Mouse (Mus musculus): ENCODE data around the gene Adamts10. TPM values are rescaled to one million over a fixed set of nuclear protein-coding genes. Genes with fewer than 3 reads are reported as not detected.

Adamts10 gene
- polyA plus RNA-seq, 1 experiment from 2014 or later, result 5.5 TPM

DNA sequence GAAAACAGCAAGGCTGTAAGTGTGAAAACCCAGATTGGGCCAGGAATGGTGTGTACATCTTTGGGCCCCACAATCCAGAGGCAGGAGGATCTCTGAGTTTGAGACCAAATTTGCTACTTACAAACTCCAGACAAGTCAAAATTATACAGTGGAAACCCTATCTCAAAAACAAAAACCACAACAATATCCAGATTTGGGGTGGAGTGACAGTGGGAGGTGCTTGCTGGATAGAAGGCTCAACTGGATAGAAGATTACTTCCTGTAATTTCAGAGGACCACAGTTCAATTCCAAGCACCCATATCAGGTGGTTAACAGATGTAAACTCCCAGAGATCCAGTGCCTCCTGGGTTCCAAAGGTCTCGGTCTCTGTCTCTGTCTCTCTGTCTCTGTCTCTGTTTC, 30.5 kb downstream of the Adamts10 start:
- H3K9ac ChIP-seq, result no peak overlapping the region
- no peaks in the 10 kb centered on the region for H3K27me3 ChIP-seq
- H3K36me3 ChIP-seq, result 0 out of 2 replicates have a peak, but pooled peaks cover 11% of the 10 kb centered on the region
- no peaks in the 10 kb centered on the region for H3K9me3 ChIP-seq (replicated peaks)
- H3K4me3 ChIP-seq (replicated peaks), result no peak overlapping the region
- H3K27ac ChIP-seq, result no peak overlapping the region
- H3K4me1 ChIP-seq (replicated peaks), result 0 out of 2 replicates have a peak, but pooled peaks cover 2% of the 10 kb centered on the region
- DNase-seq, result no peak
- no peak for ATAC-seq (ENCODE audit: low read depth)
- H3K4me2 ChIP-seq, result no peak overlapping the region
- 67% methylated on average over 1 of the region's 1 CpGs for WGBS (ENCODE audit: insufficient replicate concordance)

DNA sequence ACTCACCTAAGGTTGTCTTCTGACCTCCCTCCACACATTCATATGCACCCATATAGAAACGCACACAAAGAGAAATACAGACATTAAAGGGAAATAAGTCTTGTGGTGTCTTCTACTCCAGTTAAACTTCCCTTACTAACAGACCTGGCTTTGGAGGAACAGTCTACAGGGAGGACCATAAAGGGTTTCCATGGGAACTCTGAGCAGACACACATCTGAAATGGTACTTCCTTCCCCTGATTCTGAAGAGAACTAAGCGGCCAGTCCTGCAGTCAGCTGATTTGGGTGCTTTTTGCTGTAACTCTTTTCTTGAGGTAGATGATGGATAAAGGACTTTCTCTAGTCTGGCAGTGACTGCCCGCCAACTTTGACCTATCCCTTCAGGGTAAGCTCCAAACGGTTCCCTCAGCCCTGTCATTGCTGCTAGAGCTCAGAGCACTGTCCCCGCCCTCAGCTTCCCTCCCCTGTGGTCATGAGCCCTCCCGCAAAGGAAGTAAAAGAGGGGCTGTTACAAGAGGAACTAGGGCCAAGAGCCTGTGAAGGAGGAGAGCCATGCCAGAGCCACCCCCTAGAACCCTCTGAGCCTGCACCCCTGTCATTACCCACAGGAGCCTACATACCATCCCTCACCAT, 31.3 kb downstream of the Adamts10 start, which contains the start of gene Myo1f:
Myo1f (plus strand) TSS at position 485 of the 633 bp plus-strand sequence.
- Histone ChIP-seq H3K27ac (no peak within 1 kb of the TSS), H3K4me3 (replicated peaks) (no peak within 1 kb of the TSS; the same call in 1 of the 2 replicates), H3K9ac (no peak within 1 kb of the TSS), H3K27me3 (no peaks in the 10 kb centered on the region), H3K4me1 (replicated peaks) (0 out of 2 replicates have a peak, but pooled peaks cover 2% of the 10 kb centered on the region), H3K9me3 (replicated peaks) (no peaks in the 10 kb centered on the region), H3K4me2 (peak within 1 kb of the TSS; percentile 11; the same call in 1 of the 2 replicates), H3K36me3 (0 out of 2 replicates have a peak, but pooled peaks cover 9% of the 10 kb centered on the region)
- no peak for DNase-seq
- WGBS (ENCODE audit: insufficient replicate concordance), result 11% methylated on average over 6 of the region's 6 CpGs
- peak; percentile 45 for ATAC-seq (ENCODE audit: low read depth)

DNA sequence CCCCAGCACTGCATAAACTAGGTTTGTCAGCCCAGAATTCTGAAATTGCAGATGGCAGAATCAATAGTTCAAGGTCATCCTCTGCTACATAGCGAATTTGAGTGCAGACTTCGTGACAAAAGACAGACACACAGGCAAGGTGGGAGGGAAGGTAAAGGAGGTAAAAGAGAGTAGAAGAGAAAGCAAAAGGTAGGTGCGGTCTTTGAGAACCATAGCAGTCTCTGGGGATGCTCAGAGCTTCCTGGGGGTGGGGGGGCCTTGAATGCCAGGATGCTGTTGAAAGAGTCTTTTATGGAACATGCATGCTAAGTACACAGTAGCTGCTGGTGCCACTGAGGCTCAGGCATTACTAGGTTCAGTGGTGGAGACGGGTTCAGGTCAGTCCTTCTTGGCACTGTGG, 33.9 kb downstream of the Adamts10 start:
- Histone ChIP-seq H3K4me2 (peak overlapping the region; percentile 16; the same call in 1 of the 2 replicates), H3K27me3 (no peaks in the 10 kb centered on the region), H3K27ac (no peak overlapping the region), H3K36me3 (no peaks in the 10 kb centered on the region), H3K9me3 (replicated peaks) (no peaks in the 10 kb centered on the region), H3K9ac (no peak overlapping the region), H3K4me3 (replicated peaks) (no peak overlapping the region), H3K4me1 (replicated peaks) (0 out of 2 replicates have a peak, but pooled peaks cover 5% of the 10 kb centered on the region)
- DNase-seq (no peak), ATAC-seq (ENCODE audit: low read depth) (no peak)
- WGBS (ENCODE audit: insufficient replicate concordance), result 61% methylated on average over 4 of the region's 4 CpGs

DNA sequence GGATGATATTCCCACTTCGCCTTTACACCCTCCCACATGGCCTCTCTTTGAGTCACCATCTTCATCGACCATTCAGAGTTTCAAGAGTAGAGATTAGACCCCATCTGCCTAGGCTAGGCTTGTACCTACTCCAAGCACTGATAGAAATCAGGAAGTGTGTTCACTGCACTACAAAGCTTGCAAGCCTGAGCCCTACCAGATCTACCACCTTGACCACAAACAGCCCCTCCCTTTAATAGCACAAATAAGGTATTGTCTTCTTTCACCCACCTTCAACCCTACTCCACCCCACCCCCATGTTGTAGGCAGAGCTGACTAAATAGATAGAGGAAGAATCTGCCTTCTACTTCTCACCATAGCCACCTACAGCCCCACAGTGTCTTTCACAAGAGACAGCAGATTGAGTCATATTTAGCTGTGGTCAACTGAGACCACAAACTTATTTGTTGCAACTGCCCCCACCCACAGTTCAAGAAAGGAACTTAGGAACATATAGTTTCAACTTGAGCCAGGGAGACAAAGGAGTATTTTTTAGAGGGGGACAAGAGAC, 39.6 kb downstream of the Adamts10 start:
- H3K27ac ChIP-seq, result peak overlapping the region; percentile 35; the same call in 1 of the 2 replicates
- H3K36me3 ChIP-seq, result no peaks in the 10 kb centered on the region
- H3K9ac ChIP-seq, result no peak overlapping the region
- H3K27me3 ChIP-seq, result no peaks in the 10 kb centered on the region
- 19% methylated on average over 2 of the region's 2 CpGs for WGBS (ENCODE audit: insufficient replicate concordance)
- 0 out of 2 replicates have a peak, but pooled peaks have one; percentile 31 for ATAC-seq (ENCODE audit: low read depth)
- DNase-seq, result no peak
- H3K4me1 ChIP-seq (replicated peaks), result peaks cover 15% of the 10 kb centered on the region
- H3K4me2 ChIP-seq, result no peak overlapping the region
- no peak overlapping the region for H3K4me3 ChIP-seq (replicated peaks)
- H3K9me3 ChIP-seq (replicated peaks), result no peaks in the 10 kb centered on the region

DNA sequence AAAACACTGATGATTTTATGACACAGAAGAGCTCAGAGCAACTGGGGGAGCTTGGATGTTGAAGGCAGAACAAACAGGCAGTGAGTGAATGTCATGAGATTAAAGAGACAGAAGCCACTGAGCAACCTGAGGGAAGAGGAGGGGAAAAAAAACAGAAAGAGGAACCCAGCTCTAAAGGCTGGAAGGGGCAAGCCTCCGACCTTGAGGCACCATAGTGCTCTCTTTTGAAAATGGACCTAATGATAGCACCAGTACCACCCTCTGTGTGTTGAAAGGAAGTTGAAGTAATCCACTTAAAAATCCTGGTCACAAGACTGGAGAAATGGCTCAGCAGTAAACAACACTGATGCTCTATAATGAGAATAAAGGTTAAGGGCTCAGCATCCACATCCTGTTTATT, 40.6 kb downstream of the Adamts10 start:
- no peaks in the 10 kb centered on the region for H3K27me3 ChIP-seq
- no peak overlapping the region for H3K4me3 ChIP-seq (replicated peaks)
- ATAC-seq (ENCODE audit: low read depth) (no peak), DNase-seq (no peak)
- 0 out of 2 replicates have a peak overlapping the region, but pooled peaks have one; percentile 53 for H3K27ac ChIP-seq
- 15% methylated on average over 1 of the region's 1 CpGs for WGBS (ENCODE audit: insufficient replicate concordance)
- no peak overlapping the region for H3K4me2 ChIP-seq
- no peaks in the 10 kb centered on the region for H3K36me3 ChIP-seq
- H3K9me3 ChIP-seq (replicated peaks), result no peaks in the 10 kb centered on the region
- H3K4me1 ChIP-seq (replicated peaks), result peaks cover 15% of the 10 kb centered on the region
- no peak overlapping the region for H3K9ac ChIP-seq

DNA sequence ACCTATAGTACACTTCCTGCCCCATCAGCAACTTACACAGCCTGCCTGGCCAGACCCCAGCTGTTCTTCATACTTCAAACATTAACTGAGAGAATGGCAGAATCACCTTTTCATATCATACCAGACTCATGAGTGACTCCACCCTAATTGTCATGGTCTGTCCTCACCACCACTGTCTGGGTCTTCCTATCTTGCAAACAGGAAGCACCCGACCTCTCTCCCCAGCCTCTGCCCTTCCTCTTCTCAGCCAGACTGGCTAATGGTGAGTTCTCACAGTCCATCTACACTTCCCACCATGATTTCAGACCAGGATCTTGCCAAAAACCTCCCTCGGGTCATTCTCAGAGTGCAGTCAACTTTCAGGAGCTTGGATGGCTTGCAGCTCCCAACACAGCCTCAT, 42.2 kb downstream of the Adamts10 start:
- H3K4me2 ChIP-seq, result no peak overlapping the region
- peaks cover 15% of the 10 kb centered on the region for H3K4me1 ChIP-seq (replicated peaks)
- no peak overlapping the region for H3K4me3 ChIP-seq (replicated peaks)
- 9% methylated on average over 2 of the region's 2 CpGs for WGBS (ENCODE audit: insufficient replicate concordance)
- H3K27me3 ChIP-seq, result no peaks in the 10 kb centered on the region
- H3K27ac ChIP-seq, result no peak overlapping the region; the same call in 1 of the 2 replicates
- H3K36me3 ChIP-seq, result no peaks in the 10 kb centered on the region
- DNase-seq (no peak), ATAC-seq (ENCODE audit: low read depth) (peak; percentile 34; the same call in 1 of the 2 replicates)
- H3K9me3 ChIP-seq (replicated peaks), result no peaks in the 10 kb centered on the region
- H3K9ac ChIP-seq, result no peak overlapping the region

DNA sequence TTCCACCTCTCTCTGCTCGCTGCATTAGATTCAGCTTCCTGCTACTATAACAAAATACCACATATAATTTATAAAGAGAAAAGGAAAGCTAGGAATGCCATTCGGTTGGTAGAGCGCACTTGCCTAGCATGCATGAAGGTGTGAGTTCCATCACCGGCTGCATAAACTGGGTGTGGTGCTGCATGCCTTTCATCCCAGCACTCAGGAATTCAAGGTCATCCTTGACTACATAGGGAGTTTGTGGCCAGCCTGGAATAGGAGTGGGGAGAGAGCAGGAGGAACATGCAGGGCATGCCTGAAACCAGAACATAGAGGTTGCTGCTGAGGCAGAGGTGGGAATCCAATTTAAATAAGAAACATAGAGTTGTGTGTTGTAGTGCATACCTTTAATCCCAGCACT, 60.1 kb downstream of the Adamts10 start:
- DNase-seq (no peak), ATAC-seq (ENCODE audit: low read depth) (no peak)
- H3K27ac ChIP-seq, result no peak overlapping the region
- H3K4me2 ChIP-seq, result no peak overlapping the region
- 79% methylated on average over 4 of the region's 4 CpGs for WGBS (ENCODE audit: insufficient replicate concordance)
- no peak overlapping the region for H3K9ac ChIP-seq
- no peak overlapping the region for H3K4me3 ChIP-seq (replicated peaks)
- H3K27me3 ChIP-seq, result no peaks in the 10 kb centered on the region
- no peaks in the 10 kb centered on the region for H3K4me1 ChIP-seq (replicated peaks)
- H3K9me3 ChIP-seq (replicated peaks), result no peaks in the 10 kb centered on the region
- H3K36me3 ChIP-seq, result no peaks in the 10 kb centered on the region

DNA sequence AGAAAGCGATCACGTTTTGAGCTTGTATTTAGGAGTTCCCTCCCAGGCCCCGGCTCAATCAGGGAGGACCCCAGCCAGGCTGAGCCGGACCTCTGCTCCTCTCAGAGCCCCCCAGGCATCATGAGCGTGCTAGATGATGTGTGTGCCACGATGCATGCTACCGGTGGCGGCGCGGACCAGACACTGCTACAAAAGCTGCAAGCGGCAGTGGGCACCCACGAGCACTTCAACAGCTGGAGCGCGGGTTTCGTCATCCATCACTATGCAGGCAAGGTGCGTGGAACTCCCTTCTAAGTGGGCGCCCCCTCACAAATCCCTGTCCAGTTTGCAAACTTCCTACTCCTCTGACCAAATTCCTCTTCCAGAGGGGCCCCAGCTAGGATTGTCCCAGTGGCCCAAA, 62.0 kb downstream of the Adamts10 start:
- Histone ChIP-seq H3K27me3 (no peaks in the 10 kb centered on the region), H3K4me3 (replicated peaks) (no peak overlapping the region), H3K9me3 (replicated peaks) (no peaks in the 10 kb centered on the region), H3K4me1 (replicated peaks) (no peaks in the 10 kb centered on the region), H3K27ac (no peak overlapping the region), H3K4me2 (no peak overlapping the region), H3K9ac (no peak overlapping the region), H3K36me3 (no peaks in the 10 kb centered on the region)
- no peak for DNase-seq
- no peak for ATAC-seq (ENCODE audit: low read depth)
- 72% methylated on average over 17 of the region's 17 CpGs for WGBS (ENCODE audit: insufficient replicate concordance)

DNA sequence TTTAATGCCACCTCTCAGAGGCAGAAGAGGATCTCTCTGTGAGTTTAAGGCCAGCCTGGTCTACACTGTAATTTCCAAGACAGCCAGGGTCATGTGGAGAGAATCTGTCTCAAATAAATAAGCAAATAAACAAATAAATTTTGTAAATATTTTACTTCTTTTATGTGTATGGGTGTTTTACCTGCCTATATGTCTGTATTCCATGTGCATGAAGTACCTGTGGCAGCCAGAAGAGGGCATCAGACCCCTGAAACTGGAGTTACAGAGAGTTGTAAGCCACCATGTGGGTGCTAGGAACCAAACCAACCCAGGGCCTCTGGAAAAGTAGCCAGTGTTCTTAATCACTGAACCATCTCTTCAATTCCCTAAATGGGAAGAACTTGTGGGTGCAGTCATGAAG, 73.3 kb downstream of the Adamts10 start:
- DNase-seq (no peak), ATAC-seq (ENCODE audit: low read depth) (no peak)
- Histone ChIP-seq H3K36me3 (0 out of 2 replicates have a peak, but pooled peaks cover 5% of the 10 kb centered on the region), H3K9me3 (replicated peaks) (peaks cover 6% of the 10 kb centered on the region), H3K27ac (no peak overlapping the region), H3K9ac (no peak overlapping the region), H3K4me3 (replicated peaks) (no peak overlapping the region), H3K27me3 (no peaks in the 10 kb centered on the region), H3K4me1 (replicated peaks) (no peaks in the 10 kb centered on the region), H3K4me2 (no peak overlapping the region)

DNA sequence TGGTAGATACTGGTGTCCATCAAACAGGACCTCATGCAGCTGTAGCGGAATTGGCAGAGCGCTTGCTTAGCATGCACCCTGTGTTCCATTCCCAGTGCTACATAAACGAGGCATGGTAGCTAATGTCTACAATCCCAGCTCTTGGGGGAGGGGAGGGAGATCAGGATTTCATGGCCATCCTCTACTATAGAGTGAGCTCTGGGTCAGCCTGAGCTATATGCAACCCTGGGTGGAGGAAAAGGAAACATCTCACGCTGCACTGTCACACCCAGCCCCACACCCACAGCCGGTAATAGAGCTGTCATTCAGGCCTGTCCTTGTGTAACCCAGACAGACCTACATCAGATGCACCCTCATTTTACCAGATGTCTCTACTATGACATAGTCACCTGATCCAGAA, 74.5 kb downstream of the Adamts10 start:
- no peaks in the 10 kb centered on the region for H3K27me3 ChIP-seq
- no peak for DNase-seq
- no peaks in the 10 kb centered on the region for H3K4me1 ChIP-seq (replicated peaks)
- H3K9me3 ChIP-seq (replicated peaks), result peaks cover 6% of the 10 kb centered on the region
- H3K27ac ChIP-seq, result no peak overlapping the region
- WGBS (ENCODE audit: insufficient replicate concordance), result 79% methylated on average over 5 of the region's 5 CpGs
- no peak overlapping the region for H3K4me3 ChIP-seq (replicated peaks)
- no peak overlapping the region for H3K9ac ChIP-seq
- 0 out of 2 replicates have a peak, but pooled peaks cover 5% of the 10 kb centered on the region for H3K36me3 ChIP-seq
- no peak overlapping the region for H3K4me2 ChIP-seq
- no peak for ATAC-seq (ENCODE audit: low read depth)

DNA sequence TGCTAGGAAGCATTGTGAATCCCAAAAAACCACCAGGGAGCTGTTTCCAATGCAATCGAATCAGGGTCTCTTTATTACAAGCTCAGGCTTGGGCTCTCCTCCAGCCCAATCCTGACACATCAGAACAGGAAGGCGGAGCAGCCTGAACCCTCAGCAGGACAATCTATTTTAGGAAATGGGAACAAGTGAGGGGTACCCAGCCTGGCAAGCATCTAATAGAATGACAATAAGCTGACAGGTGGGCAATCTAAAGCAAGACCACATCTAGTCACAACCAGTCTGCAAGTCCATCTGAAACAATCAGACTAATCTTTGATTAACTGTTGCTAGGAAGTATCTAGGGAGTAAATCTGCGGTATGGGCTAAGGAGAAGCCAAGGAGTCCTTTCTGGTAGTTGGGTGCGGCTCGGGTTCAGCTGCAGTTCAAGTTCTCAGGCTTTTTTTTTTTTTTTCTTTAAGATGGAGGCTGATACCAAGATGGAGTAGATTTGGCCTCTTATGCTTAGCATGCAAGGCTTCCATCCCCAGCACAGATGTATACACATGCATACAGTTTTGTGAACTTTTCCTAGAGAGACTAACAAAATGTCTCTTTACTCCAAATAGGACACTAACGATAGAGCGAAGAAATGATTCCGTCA, 76.0 kb downstream of the Adamts10 start:
- H3K4me1 ChIP-seq (replicated peaks), result peaks cover 4% of the 10 kb centered on the region; the same call in 1 of the 2 replicates
- H3K36me3 ChIP-seq, result 0 out of 2 replicates have a peak, but pooled peaks cover 5% of the 10 kb centered on the region
- no peak overlapping the region for H3K4me2 ChIP-seq
- H3K27ac ChIP-seq, result no peak overlapping the region
- H3K27me3 ChIP-seq, result no peaks in the 10 kb centered on the region
- H3K9ac ChIP-seq, result no peak overlapping the region
- DNase-seq (no peak), ATAC-seq (ENCODE audit: low read depth) (no peak)
- H3K9me3 ChIP-seq (replicated peaks), result peaks cover 6% of the 10 kb centered on the region
- H3K4me3 ChIP-seq (replicated peaks), result no peak overlapping the region
- WGBS (ENCODE audit: insufficient replicate concordance), result 80% methylated on average over 8 of the region's 8 CpGs
